20 mouse cellular contexts compared by ENCODE assay signal in the genomic region with DNA sequence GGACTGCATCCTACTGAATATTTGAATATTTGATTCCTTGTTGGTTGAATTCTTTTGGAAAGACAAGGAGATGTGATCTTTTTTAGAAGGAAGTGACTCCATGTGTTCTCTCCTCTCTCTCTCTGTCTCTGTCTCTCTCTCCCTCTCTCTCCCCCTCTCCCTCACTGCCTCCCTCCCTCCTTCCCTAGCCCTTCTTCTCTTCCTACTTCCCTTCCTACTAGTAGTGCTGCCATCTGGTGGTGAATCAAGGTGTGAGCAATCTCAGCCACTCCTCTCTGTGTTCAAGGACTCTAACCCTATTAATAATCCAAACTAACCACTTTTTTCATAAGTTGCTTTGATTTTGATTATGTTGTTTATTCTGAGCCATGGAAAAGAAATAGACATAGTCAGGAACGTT. TPM values are rescaled to one million over a fixed set of nuclear protein-coding genes. Genes with fewer than 3 reads are reported as not detected.
A peak's percentile ranks its signal among the peaks of the same experiment; 100 is the strongest.
DNase-seq lines count a peak whose midpoint lies in the region; ATAC-seq and TF ChIP-seq lines count a peak whose summit lies in the region.
"Not testable (repeated sequence)": the region's sequence is repeated elsewhere in the genome, so short reads cannot be mapped to it uniquely, and the experiment has no call there.
"Had no signal": no experiment of that assay in that cellular context is flagged by ENCODE, and none has a peak within 500 bp of the region (broad histone marks: within the 10 kb centered on the region; RNA-seq: fewer than 3 reads in every experiment).

No protein-coding gene starts in this region.

- H3K9ac ChIP-seq in intestine, postnatal 0 days (ENCODE audit: low read depth, low read length); liver, adult 2 months (ENCODE audit: low read depth, low read length); midbrain, embryonic 11.5 days (ENCODE audit: low read length): not testable (repeated sequence)

- peak; percentile 64; the same call in 1 of the 2 replicates for ATAC-seq in erythroblast, adult 5-6 weeks (replicated peaks; ENCODE audit: low FRiP score, poor library complexity, severe bottlenecking)
- not testable (repeated sequence) for ATAC-seq in intestine, postnatal 0 days
- ATAC-seq in midbrain, embryonic 11.5 days (ENCODE audit: low FRiP score) = peak; percentile 77; the same call in 1 of the 2 replicates
- peak; percentile 60; the same call in 1 of the 2 replicates for ATAC-seq in neutrophil, adult 5-6 weeks (ENCODE audit: extremely low read depth, insufficient number of reproducible peaks, low FRiP score, poor library complexity, severe bottlenecking)

- H3K27me3 ChIP-seq in intestine, postnatal 0 days (replicated peaks; ENCODE audit: control insufficient read depth, insufficient read depth, low read length); liver, adult 2 months (ENCODE audit: control insufficient read depth, insufficient read depth, low read length); midbrain, embryonic 11.5 days (ENCODE audit: control insufficient read depth, insufficient read depth, low read length): not testable (repeated sequence)

- peak; percentile 4 for DNase-seq in adipocyte (ENCODE audit: low spot score)
- peak; percentile 4 for DNase-seq in gastrocnemius, postnatal 10 days
- not testable (repeated sequence) for DNase-seq in liver, adult 2 months (ENCODE audit: extremely low read depth, low read depth, low spot score); midbrain, embryonic 11.5 days (ENCODE audit: low spot score, missing footprints)

- H3K36me3 ChIP-seq in intestine, postnatal 0 days (ENCODE audit: control insufficient read depth, insufficient read depth); liver, adult 2 months (ENCODE audit: control insufficient read depth, insufficient read depth, low read length); midbrain, embryonic 11.5 days (ENCODE audit: control insufficient read depth, insufficient read depth, low read length): not testable (repeated sequence)

- H3K79me2 ChIP-seq in liver, adult 2 months (ENCODE audit: control insufficient read depth, insufficient read depth, low read length) = not testable (repeated sequence)

- H3K9me3 ChIP-seq in intestine, postnatal 0 days (ENCODE audit: control insufficient read depth); midbrain, embryonic 11.5 days (ENCODE audit: control insufficient read depth, low read length): not testable (repeated sequence)

- H3K27ac ChIP-seq in intestine, postnatal 0 days (ENCODE audit: low read depth, low read length); liver, adult 2 months (replicated peaks; ENCODE audit: insufficient read depth, low read depth, low read length); midbrain, embryonic 11.5 days (ENCODE audit: low read depth, low read length): not testable (repeated sequence)

- peak; percentile 54 for TF ChIP-seq CTCF in intestine, postnatal 0 days (IDR thresholded peaks at IDR 0.05; ENCODE audit: low read depth)
- 0 out of 2 replicates have a peak, but pooled peaks have one; percentile 7 for TF ChIP-seq CTCF in liver, adult 2 months (IDR thresholded peaks at IDR 0.05; ENCODE audit: low read depth, low read length)

- not testable (repeated sequence) for H3K4me1 ChIP-seq in intestine, postnatal 0 days (replicated peaks; ENCODE audit: control insufficient read depth, insufficient read depth, low read length); liver, adult 2 months (ENCODE audit: control insufficient read depth, insufficient read depth, low read length); midbrain, embryonic 11.5 days (ENCODE audit: control insufficient read depth, insufficient read depth, low read length)

- TF ChIP-seq POLR2A in liver, adult 2 months (IDR thresholded peaks at IDR 0.05; ENCODE audit: extremely low read depth, insufficient read depth, low read length) = not testable (repeated sequence)

- H3K4me2 ChIP-seq in intestine, postnatal 0 days (replicated peaks; ENCODE audit: low read depth); midbrain, embryonic 11.5 days: not testable (repeated sequence)

- WGBS in intestine, postnatal 0 days = no CpG with 5 or more reads among the region's 1 CpGs
- whole genome bisulfite sequencing in liver, adult 2 months = no CpG with 5 or more reads among the region's 1 CpGs
- no CpG with 5 or more reads among the region's 1 CpGs for WGBS in midbrain, embryonic 11.5 days

- not testable (repeated sequence) for H3K4me3 ChIP-seq in intestine, postnatal 0 days (ENCODE audit: low read depth, low read length); liver, adult 2 months (ENCODE audit: insufficient read depth, low read depth, low read length); midbrain, embryonic 11.5 days (ENCODE audit: low read depth, low read length)

RNA-seq across cellular contexts. Expression of a gene that starts 5.3 kb away (rescaled TPM):
- total RNA-seq in erythroblast, adult 5-6 weeks (2015; ENCODE audit: low replicate concordance) = not detected in 2 replicates
- total RNA-seq in erythroblast, adult 5-6 weeks (2017; ENCODE audit: low replicate concordance) = not detected in 2 replicates
- total RNA-seq in gastrocnemius, postnatal 10 days (2021) = not detected
- not detected in 2 replicates for polyA plus RNA-seq in intestine, postnatal 0 days (2015; fragmentation: Nextera tagmentation; extraction: Ambion mirVana)
- total RNA-seq in liver, adult 2 months (2014; rRNA removed) = not detected in 2 replicates
- polyA plus RNA-seq in liver, adult 2 months (2012; rRNA removed) = not detected in 2 replicates
- not detected in 2 replicates for polyA plus RNA-seq in midbrain, embryonic 11.5 days (2014; fragmentation: Nextera tagmentation; extraction: Ambion mirVana)
- total RNA-seq in neutrophil, adult 5-6 weeks (2017) = not detected in 2 replicates
- total RNA-seq: adrenal gland, adult 2 months; gastrocnemius, postnatal 4 days; layer of hippocampus, postnatal 14 days; left cerebral cortex, postnatal 25 days had no signal
- polyA plus RNA-seq: cerebellum, adult 2 months; cortical plate, adult 2 months; heart, embryonic 13.5 days; hindbrain, embryonic 10.5 days; intestine, embryonic 16.5 days; liver, embryonic 12.5 days; midbrain, embryonic 16.5 days; neural tube, embryonic 15.5 days; stomach, embryonic 16.5 days had no signal

RNA-seq across cellular contexts. Expression of a gene that starts 30.5 kb away (rescaled TPM):
- total RNA-seq in erythroblast, adult 5-6 weeks (2015; ENCODE audit: low replicate concordance) = 42.4 and 52.3 TPM in 2 replicates
- 12.4 and 14.4 TPM in 2 replicates for total RNA-seq in erythroblast, adult 5-6 weeks (2017; ENCODE audit: low replicate concordance)
- under 1 TPM in 1 of 2 experiments, not detected in 1; 0.29 TPM for total RNA-seq in gastrocnemius, postnatal 10 days (2021)
- polyA plus RNA-seq in intestine, postnatal 0 days (2015; fragmentation: Nextera tagmentation; extraction: Ambion mirVana) = 0.10 TPM in 1 of 2 replicates, not detected in the other
- 0.09 and 0.13 TPM in 2 replicates for total RNA-seq in liver, adult 2 months (2014; rRNA removed)
- not detected in 2 replicates for polyA plus RNA-seq in liver, adult 2 months (2012; rRNA removed)
- not detected in 2 replicates for polyA plus RNA-seq in midbrain, embryonic 11.5 days (2014; fragmentation: Nextera tagmentation; extraction: Ambion mirVana)
- total RNA-seq in neutrophil, adult 5-6 weeks (2017) = 10.2 and 18.7 TPM in 2 replicates
- total RNA-seq: adrenal gland, adult 2 months; layer of hippocampus, postnatal 14 days; left cerebral cortex, postnatal 25 days had no signal
- polyA plus RNA-seq: adrenal gland, adult 2 months; cerebellum, adult 2 months; cortical plate, adult 2 months; heart, embryonic 13.5 days; hindbrain, embryonic 10.5 days; intestine, embryonic 16.5 days; liver, embryonic 12.5 days; midbrain, embryonic 16.5 days; neural tube, embryonic 15.5 days had no signal
